Mouse (Mus musculus) CH12.LX (cell line): ENCODE measurements around the gene Atrnl1.

ENCODE experiments used
- CHD2 ChIP-seq: IDR thresholded peaks from 2 replicates; pipeline ENCODE4 v1.6.1; 2011; ENCODE audit warnings: low read length, improper control_type of control experiment
- CTCF ChIP-seq, 2 experiments: IDR thresholded peaks in 1 of 2; conservative IDR thresholded peaks in 1 of 2; 2 replicates each; pipeline ENCODE4 v1.5.1; 2011 to 2012; ENCODE audit warnings: low read depth in 2 of 2, low read length in 2 of 2, improper control_type of control experiment in 1 of 2, inconsistent platforms in 1 of 2, mild to moderate bottlenecking in 1 of 2, moderate library complexity in 1 of 2
- EP300 ChIP-seq: IDR thresholded peaks from 2 replicates; pipeline ENCODE4 v1.6.1; 2011; ENCODE audit warnings: low read length, improper control_type of control experiment
- KAT2A ChIP-seq: IDR thresholded peaks from 2 replicates; pipeline ENCODE4 v1.6.1; 2012; ENCODE audit warnings: low read length, improper control_type of control experiment, inconsistent platforms; ENCODE audit not compliant: insufficient replicate concordance
- POLR2A ChIP-seq: IDR thresholded peaks from 2 replicates; pipeline ENCODE4 v1.6.1; 2011; ENCODE audit warnings: low read depth, mild to moderate bottlenecking, improper control_type of control experiment, low read length

- TF ChIP-seq POLR2A (no peak), EP300 (no peak), CTCF (conservative IDR thresholded peaks at IDR 0.05 in 1 of 2, IDR thresholded peaks at IDR 0.05 in 1 of 2; ENCODE audit: low read depth in 2 of 2, low read length in 2 of 2) (no peak), CHD2 (no peak), KAT2A (no peak)
Observed at GRCm38 (mm10) chr19:58091911-58092310, 481.1 kb downstream of the Atrnl1 start.
